Comparison of ENCODE assay signal across 11 mouse cellular contexts in genomic region chr16:69125361-69125760, GRCm38 (mm10).
DNase-seq lines count a peak whose midpoint lies in the region.
"Had no signal": no experiment of that assay in that cellular context is flagged by ENCODE, and none has a peak within 500 bp of the region (broad histone marks: within the 10 kb centered on the region; RNA-seq: fewer than 3 reads in every experiment).

No protein-coding gene starts in this region.

- DNase-seq in cerebellum, postnatal 14 days: peak; percentile 60 to 77
- no peak for DNase-seq in cerebellum, adult 11-12 months
- peak; percentile 42 for DNase-seq in heart, adult 11 months
- no peak for DNase-seq in heart, postnatal 4 days
- DNase-seq: adrenal gland, adult 2 months; adrenal gland, postnatal 10 days; adrenal gland, postnatal 25 days; cerebellum, adult 11 months; cerebellum, adult 8-10 months; cerebellum, adult 9-11 months; embryo, embryonic 11 days had no signal

Comparison
In these comparisons a context has a peak if more than half of its experiments do, and no peak if none do; other contexts are left out.
1. DNase-seq: peak in cerebellum, postnatal 14 days (2 of 2) and heart, adult 11 months (single experiment); none in cerebellum, adult 11-12 months (single experiment) and heart, postnatal 4 days (single experiment).